Mouse (Mus musculus) mouse embryonic stem cell (cell line): ENCODE data around the gene Slc26a10.
"Not testable (repeated sequence)": the region's sequence is repeated elsewhere in the genome, so short reads cannot be mapped to it uniquely, and the experiment has no call there.

Experiments
- in situ Hi-C, 2 experiments: fragments of 300-500 bp; cut with MboI; formaldehyde crosslinking; loops; 1 replicate in 1 of 2; 3 replicates in 1 of 2; pipeline ENCODE4 v1.14.3; 2019 to 2020; ENCODE audit warnings: low sequenced_read_pairs in 2 of 2, low pct_unique_long_range_greater_than_20kb in 1 of 2, mixed read lengths in 1 of 2; ENCODE audit not compliant: unreplicated experiment in 1 of 2

Gene Slc26a10

DNA sequence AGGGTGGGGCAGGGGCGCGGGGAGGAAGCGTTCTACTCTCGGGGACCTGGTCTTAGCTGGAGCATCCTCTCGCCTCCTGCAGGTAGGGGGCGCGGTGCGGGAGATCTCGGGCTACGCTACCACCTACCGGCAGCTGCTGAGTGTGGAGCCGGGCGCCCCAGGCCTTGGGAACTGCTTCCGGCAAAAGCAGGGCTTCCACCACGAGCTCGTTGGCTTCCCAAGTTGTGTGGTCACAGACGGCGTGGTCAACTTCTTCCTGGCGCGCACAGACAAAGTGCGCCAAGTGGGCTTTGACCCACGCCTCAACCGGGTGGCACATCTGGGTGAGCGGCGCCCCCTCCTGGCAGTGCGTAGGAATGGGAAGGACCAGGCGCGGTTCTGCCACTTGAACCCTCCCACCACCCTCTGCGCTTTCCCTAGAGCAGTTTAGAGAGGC is 9.6 kb downstream of the Slc26a10 start:
- in situ Hi-C loops: loop anchor here in 1 of 2 experiments (5.0 to 10.0 kb wide), 2 partner anchors 46 to 161 kb away; partner anchors contain the start of gene Os9

DNA sequence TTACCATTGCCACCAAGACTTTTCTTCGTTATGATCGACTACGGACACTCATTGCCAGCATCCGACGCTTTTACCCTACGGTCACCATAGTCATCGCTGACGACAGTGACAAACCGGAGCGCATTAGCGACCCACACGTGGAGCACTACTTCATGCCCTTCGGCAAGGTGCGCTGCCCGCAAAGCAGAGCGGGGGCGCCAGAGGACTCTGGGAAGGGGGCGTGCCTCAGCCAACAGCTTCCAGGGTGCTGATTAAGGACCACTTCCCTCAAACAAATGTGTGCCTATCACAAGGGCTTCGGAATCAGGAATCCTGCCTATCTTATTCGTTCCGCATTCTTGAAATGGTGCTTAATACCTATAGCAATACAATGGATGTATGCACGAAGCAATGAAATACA is 10.4 kb downstream of the Slc26a10 start:
- in situ Hi-C loops: loop anchor here in 1 of 2 experiments (5.0 to 10.0 kb wide), 2 partner anchors 45 to 162 kb away; partner anchors contain the start of gene Os9

DNA sequence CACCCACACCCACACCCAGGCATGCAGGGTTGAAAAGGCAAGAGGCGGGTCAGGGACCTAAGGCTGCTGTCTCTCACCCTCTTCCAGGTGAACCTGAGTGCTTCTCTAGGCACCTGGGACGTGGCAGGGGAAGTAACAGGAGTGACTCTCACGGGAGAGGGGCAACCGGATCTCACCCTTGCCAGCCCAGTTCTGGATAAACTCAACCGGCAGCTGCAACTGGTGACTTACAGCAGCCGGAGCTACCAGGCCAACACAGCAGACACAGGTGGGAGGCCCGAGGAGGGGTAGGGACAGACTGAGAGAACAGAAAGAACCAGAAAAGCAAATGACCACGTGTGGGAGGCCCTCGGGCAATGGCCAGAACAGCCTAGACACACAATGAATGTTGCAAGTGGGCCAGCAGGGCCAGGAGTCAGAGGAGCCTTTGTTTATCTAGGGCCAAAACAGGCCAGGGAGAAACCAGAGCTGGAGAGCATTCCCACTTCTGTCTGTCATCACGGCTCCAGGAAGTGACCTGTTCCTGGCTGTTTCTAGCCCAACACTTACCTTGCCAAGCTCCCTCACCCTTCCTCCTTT is 12.7 kb downstream of the Slc26a10 start:
- in situ Hi-C loops: no loop called here

DNA sequence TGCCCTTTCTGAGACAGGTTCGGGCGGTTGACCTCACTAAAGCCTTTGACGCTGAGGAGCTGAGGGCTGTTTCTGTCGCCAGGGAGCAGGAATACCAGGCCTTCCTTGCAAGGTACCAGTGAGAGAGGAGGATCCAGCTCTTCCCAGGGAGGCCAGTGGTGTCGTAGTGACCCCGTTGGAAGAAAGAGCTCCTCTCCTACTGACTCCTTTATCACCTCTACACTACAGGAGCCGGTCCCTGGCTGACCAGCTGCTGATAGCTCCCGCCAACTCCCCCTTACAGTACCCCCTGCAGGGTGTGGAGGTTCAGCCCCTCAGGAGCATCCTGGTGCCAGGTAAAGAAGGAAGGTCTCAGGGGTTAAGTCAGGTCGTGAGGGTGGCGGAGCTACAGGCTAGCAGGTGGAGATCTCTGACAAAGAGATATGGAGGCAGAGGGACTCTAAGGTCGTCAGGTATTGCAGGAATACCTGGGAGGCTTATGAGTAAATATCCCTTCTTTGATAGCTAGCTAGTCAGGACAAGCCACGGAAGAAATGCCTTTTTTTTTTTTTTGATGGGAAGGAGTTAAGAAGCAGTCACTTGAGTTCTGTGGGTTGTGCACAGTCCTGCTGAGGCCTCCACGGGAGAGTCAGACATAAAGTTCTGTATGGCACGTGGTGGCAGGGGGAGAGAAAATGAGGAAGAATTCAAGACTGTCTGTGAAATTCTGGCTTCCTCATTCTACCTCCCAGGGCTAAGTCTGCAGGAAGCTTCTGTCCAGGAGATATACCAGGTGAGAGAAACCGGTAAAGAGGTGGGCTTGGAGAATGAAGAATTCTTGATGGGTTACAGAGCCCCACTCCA is 13.5 kb downstream of the Slc26a10 start:
- in situ Hi-C loops: no loop called here

DNA sequence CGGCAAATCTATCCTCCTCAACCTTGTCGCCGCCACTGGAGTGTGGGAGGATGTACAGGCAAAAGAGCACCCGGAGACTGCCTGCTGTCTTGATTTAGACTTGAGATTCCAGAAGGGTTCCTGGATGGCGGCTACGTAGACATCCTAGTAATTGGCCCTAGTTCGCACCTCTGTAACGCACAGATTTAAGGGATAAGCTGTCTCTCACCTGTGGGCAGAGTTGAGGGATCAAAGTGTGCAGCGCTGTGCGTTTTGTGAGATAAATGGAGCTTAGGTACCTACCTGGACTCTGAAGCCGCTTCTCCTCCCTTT is 14.1 kb downstream of the Slc26a10 start:
- in situ Hi-C loops: no loop called here

DNA sequence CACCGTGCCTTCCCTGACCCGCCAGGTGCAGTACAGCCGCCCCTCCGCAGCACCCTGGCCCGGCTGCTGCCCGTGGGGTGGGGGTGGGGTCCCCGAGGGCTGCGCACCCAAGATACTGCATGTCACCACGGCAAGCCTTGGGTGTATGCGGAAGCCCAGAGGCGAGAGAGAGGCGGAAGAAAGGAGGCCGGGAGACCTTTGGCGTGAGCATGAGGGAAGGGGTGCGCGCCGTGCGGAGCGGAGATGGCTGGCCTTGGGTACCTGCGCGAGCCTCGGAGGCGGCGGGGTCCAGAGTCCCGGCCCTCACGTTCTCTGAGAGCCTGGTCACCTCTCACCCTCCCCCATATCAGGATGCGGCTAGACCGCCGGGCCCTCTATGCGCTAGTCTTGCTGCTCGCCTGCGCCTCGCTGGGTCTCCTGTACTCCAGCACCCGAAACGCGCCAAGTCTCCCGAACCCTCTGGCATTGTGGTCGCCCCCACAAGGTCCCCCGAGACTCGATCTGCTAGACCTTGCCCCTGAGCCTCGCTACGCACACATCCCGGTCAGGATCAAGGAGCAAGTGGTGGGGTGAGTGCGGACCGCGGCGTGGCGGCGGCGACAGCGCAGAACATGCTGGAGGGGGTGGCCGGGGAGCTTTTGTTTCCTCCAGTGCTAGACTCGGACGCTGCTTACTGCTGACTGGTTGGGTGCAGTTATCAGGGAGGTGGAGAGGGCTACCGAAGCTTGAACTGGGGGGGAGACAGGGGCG is 14.6 kb downstream of the Slc26a10 start:
- in situ Hi-C loops: no loop called here

DNA sequence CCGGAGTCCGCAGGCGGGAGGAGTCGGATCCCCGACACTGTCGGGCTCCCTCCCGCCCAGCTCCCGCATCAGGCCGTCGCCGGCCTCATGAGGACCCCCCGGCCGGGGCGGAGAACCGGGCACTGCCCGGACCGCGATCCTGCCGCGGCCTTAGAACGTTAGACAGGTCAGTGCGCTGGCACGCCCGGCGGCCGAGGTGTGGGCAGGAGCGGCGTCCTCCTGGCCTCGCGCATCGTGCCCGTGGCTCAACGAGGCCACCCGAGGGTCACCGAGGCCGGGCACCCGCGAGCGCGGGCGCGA is 15.1 kb downstream of the Slc26a10 start:
- in situ Hi-C loops: no loop called here

DNA sequence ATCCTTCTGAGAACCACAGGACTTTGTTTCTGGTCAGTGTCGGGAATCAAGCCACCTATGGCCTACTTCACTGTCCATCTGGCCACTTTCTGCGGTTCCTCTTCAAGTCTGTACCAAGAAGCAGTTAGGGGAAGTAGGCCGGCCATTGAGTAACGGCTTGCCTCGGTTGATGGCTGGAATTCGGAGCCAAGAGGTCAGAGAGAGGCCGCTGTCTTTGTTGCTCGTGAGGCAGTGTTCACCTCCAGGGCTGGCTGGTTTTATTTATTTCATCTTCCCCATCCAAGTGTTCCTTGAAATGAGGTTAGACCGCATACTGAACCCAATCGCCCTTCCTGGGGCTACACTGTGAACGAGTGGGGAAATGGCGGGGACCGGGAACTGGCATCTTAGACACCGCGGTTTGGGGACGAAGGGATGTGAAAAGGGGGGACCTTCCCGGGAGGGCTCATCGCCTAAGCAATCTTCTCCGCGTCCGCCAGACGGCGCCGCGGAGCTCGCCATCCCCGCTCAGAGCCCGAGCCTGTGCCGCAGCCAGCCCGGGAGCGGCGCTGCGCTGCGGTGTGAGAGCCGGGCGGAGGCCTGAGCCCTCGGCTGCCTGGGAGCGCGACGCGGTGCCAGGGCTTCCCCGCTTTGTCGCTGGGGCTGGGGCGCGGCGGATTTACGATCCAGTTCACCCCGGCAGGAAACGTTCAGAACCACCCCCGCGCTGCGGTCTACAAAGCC is 15.7 kb downstream of the Slc26a10 start, which contains the start of gene B4galnt1:
B4galnt1 (plus strand) TSS at position 595 of the 723 bp plus-strand sequence.
- in situ Hi-C loops: no loop called here

DNA sequence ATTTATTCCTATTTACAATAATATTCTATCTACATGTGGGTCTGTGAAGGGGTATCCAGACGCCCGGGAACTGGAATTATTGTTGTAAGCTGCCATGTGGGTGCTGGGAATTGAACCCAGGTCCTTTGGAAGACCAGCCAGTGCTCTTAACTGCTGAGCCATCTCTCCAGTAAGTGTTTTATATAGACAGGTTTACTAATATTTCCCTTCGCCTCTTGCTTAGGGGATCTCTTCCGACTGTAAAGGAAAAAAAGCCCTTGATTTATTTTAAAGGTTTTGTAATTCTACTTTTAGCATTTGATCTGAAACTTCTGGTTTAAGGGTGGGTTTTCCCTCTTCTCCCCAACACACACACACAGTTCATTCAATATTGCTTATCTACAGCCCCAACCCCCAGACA is 16.3 kb downstream of the Slc26a10 start:
- in situ Hi-C loops: no loop called here

DNA sequence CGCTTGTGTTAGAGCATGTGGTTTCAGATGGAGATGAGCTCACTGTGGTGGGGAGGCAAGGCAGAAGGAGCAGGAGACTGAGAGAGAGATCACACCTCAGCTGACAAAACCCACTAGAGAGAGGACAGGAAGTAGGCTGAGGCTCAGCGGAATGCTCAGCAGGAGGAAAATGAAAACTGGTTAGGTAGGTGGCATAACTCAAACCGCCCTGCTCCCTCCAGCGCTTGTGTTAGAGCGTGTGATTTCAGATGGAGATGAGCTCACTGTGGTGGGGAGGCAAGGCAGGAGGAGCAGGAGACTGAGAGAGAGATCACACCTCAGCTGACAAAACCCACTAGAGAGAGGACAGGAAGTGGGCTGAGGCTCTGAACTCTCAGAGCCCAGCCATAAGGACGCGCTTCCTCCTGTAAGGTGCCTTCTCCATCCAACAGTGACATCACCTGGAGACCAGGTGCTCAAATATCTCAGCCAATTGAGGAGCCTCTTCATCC is 17.6 kb downstream of the Slc26a10 start:
- in situ Hi-C loops: not testable (repeated sequence)

DNA sequence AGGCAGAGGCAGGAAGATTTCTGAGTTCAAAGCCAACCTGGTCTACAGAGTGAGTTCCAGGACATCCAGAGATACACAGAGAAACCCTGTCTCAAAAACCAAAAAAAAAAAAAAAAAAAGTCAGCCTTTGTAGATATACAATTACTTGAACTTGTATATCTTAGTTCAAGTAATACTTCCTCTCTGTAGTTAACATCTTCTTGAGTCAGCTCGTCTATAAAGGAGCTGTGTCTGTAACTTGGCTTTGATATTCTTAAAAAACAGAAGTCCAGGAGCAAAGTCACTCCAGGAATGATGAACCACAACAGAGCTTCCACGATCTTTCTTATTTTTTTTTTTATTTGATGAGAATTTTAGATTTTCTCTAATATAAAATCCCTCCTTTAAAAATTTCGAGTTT is 19.7 kb downstream of the Slc26a10 start:
- in situ Hi-C loops: no loop called here

DNA sequence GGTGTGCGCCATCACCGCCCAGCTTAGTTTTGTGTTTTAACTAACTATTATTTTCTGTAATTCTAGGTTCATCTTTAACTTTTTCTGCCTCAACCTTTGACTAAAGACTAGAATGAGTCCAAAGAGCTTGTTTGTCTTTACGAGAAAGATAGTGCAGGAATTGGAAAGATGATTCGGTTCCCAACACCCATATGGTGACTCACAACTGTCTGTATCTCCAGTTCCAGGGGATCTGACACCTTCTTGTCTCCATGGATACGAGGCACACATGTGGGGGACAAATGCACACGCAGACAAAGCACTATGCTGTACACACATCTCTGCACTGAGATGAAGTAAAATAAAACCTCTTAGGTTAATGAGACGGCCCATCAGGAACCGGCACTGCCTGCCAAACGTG is 20.4 kb downstream of the Slc26a10 start:
- in situ Hi-C loops: no loop called here

DNA sequence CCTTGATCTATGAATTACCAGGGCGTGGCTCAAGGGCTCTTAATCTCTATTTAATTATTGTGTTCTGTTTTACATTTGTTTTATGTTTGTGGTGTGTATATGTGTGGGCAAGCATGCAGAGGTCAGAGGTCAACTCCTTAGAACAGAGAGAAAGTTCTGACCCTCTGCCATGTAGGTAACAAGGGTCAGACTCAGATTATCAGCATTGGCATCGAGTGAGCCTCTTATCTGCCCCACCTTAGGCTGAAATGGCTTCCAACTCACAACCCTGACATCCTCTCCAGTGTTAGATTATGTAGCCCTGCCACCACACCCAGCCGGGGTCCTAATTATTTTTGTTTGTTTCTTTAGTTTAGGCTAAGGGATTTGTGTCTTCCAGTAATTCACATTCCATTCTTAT is 22.0 kb downstream of the Slc26a10 start:
- in situ Hi-C loops: no loop called here

DNA sequence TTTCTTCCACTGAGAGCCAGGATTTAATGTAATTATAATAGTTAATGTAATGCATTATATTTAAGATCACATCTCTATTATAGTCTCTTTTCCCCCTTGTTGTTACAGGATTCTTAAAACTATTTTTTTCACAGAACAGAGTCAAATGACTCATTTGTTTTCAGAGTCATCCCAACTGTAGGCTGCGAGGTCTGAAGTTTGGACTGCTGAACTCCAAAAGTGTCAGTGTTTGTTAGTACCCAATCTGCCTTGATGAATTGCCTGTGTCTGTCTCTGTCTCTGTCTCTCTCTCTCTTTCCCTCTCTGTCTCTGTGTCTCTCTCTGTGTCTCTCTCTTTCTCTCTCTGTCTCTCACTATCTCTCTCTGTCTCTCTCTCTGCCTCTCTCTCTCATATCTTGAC is 23.9 kb downstream of the Slc26a10 start:
- in situ Hi-C loops: no loop called here

DNA sequence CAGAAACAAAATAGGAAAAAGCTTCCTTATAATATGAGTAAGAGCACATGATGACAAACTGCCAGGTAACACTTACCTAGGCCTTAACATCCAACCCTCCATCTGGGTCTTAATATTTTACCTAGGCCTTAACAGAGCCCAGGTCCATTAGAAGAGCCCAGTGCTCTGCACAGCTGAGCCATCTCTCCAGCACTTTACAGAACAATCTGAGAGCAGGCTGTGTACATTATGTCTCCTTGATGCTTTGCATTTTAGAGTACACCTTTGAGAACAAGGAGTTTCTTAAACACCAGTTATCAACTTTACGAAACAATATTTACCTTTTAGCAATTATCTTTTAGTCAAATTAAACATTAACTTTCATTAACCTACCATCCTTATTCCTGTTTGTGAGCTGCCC is 24.4 kb downstream of the Slc26a10 start:
- in situ Hi-C loops: no loop called here

DNA sequence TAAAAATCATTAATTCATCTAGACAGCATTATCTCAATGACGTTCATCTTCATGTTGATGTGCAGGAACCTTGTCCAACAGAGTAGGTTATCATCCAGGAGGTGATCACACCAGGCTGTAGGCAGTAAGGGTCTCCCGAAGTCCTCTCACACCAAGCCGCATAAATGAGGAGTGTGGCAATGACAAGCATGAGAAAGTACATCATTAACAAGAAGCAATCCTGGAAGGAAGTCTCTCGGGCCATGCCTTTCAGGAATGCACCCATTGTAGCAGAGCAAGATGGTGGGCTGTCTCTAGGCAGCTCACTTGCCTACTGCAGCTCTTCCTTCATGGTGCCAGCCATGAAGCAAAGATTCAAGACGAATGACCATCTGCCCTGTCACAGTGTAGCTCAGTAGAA is 25.8 kb downstream of the Slc26a10 start:
- in situ Hi-C loops: no loop called here

DNA sequence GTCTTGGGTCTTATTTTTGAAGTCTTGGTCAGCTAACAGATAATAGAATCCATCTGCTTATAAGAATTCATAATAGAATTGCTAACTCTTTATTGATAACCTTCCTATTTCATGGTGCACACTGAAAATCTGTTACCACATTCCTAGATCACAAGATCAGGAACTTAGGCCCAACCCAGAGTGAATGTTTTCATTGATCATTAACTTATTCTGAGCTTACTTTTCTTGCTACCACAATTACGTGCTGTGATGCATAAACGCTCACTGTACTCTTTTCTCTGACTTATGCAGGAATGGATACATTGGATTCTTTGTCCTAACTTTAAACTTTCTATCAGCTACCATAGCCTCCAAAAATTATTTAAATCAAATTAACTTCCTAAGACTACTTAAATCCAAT is 26.2 kb downstream of the Slc26a10 start:
- in situ Hi-C loops: no loop called here

DNA sequence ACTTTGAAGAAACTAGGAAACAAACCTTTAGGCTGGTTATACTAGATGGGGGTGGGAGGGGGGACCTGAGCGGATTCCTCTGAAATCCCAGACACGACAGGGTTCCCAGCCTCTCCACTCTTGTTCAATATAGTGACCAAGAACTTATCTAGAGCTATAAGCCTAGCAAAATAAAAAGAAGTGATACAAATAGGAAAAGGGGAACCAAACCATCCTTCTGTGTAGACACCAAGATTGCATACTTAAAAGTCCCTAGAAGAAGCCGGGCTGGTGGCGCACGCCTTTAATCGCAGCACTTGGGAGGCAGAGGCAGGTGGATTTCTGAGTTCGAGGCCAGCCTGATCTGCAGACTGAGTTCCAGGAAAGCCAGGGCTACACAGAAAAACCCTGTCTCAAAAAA is 27.1 kb downstream of the Slc26a10 start:
- in situ Hi-C loops: no loop called here

DNA sequence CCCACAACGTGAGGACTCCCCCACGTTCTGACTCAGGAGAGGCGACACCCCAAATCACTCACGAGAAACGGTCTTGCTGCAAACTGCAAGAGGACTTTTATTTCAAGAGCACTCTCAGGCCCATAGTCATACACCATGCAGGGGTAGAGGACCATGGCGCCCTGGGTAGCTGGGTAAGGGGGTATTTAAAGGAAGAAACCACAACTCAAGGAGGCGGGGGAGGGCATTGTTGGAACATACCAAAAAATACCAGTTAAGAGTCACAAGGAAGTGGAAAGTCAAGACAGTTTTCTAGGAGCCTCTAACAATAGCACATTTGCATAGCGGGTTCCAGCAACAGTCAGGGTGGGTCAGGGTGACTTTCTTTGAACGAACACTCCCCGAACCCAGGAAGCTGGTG is 27.9 kb downstream of the Slc26a10 start:
- in situ Hi-C loops: not testable (repeated sequence)
